Mouse (Mus musculus): ENCODE data around the gene Rpl36a.
"Not testable (repeated sequence)": the region's sequence is repeated elsewhere in the genome, so short reads cannot be mapped to it uniquely, and the experiment has no call there.

Rpl36a gene

GRCm38 (mm10) chrX:134585103-134586002 lies at the start of gene Rpl36a:
Gene Rpl36a, plus strand, starts transcription at chrX:134585654.
- peak; percentile 86 for DNase-seq (ENCODE audit: low read depth, low spot score)

- DNase-seq (ENCODE audit: low read depth, low spot score) = not testable (repeated sequence)
Measured at GRCm38 (mm10) chrX:134539795-134540194, 45.7 kb upstream of the Rpl36a start.

- no peak for DNase-seq (ENCODE audit: low read depth, low spot score)
Measured at GRCm38 (mm10) chrX:134540414-134541135, 44.9 kb upstream of the Rpl36a start.

- peak; percentile 27 for DNase-seq (ENCODE audit: low read depth, low spot score)
Measured at GRCm38 (mm10) chrX:134541145-134541954, 44.1 kb upstream of the Rpl36a start, which contains the start of gene Timm8a1. Gene Timm8a1, minus strand, starts transcription at chrX:134541865.

GRCm38 (mm10) chrX:134541955-134542308 lies 43.5 kb upstream of the Rpl36a start:
- no peak for DNase-seq (ENCODE audit: low read depth, low spot score)

- no peak for DNase-seq (ENCODE audit: low read depth, low spot score)
Measured at GRCm38 (mm10) chrX:134547330-134547729, 38.1 kb upstream of the Rpl36a start.

GRCm38 (mm10) chrX:134550903-134551302 lies 34.6 kb upstream of the Rpl36a start:
- DNase-seq (ENCODE audit: low read depth, low spot score) = no peak

GRCm38 (mm10) chrX:134553326-134553725 lies 32.1 kb upstream of the Rpl36a start:
- no peak for DNase-seq (ENCODE audit: low read depth, low spot score)

GRCm38 (mm10) chrX:134554425-134554824 lies 31.0 kb upstream of the Rpl36a start:
- DNase-seq (ENCODE audit: low read depth, low spot score) = no peak

- DNase-seq (ENCODE audit: low read depth, low spot score) = no peak
Measured at GRCm38 (mm10) chrX:134564326-134564725, 21.1 kb upstream of the Rpl36a start.

GRCm38 (mm10) chrX:134566536-134567222 lies 18.8 kb upstream of the Rpl36a start:
- no peak for DNase-seq (ENCODE audit: low read depth, low spot score)

- no peak for DNase-seq (ENCODE audit: low read depth, low spot score)
Measured at GRCm38 (mm10) chrX:134577896-134578295, 7.6 kb upstream of the Rpl36a start.

- DNase-seq (ENCODE audit: low read depth, low spot score) = no peak
Measured at GRCm38 (mm10) chrX:134580528-134581305, 4.7 kb upstream of the Rpl36a start.

GRCm38 (mm10) chrX:134582270-134582669 lies 3.2 kb upstream of the Rpl36a start:
- DNase-seq (ENCODE audit: low read depth, low spot score) = no peak

GRCm38 (mm10) chrX:134582888-134583669 lies 2.4 kb upstream of the Rpl36a start, which contains the start of gene Btk:
Gene Btk, minus strand, starts transcription at chrX:134583570.
- no peak for DNase-seq (ENCODE audit: low read depth, low spot score)

- DNase-seq (ENCODE audit: low read depth, low spot score) = no peak
Measured at GRCm38 (mm10) chrX:134586447-134586846, 993 bp downstream of the Rpl36a start.

- no peak for DNase-seq (ENCODE audit: low read depth, low spot score)
Measured at GRCm38 (mm10) chrX:134588261-134588660, 2.8 kb downstream of the Rpl36a start.

GRCm38 (mm10) chrX:134588997-134589396 lies 3.5 kb downstream of the Rpl36a start:
- DNase-seq (ENCODE audit: low read depth, low spot score) = no peak

- DNase-seq (ENCODE audit: low read depth, low spot score) = no peak
Measured at GRCm38 (mm10) chrX:134589836-134590235, 4.4 kb downstream of the Rpl36a start.
